Mouse (Mus musculus) yolk sac, embryonic 10.5 days (tissue): ENCODE results near the gene Dip2c.
A peak's percentile ranks its signal among the peaks of the same experiment; 100 is the strongest.

Source experiments
- DNase-seq: peaks from one replicate; pipeline ENCODE4 v3.0.0-alpha.2; 2017; ENCODE audit warnings: low spot score

Dip2c gene

GRCm38 (mm10) chr13:9667954-9668496, 391.7 kb downstream of the Dip2c start:
- DNase-seq = no peak

- no peak for DNase-seq
These were observed 392.9 kb downstream of the Dip2c start for GRCm38 (mm10) chr13:9669246-9669645.

GRCm38 (mm10) chr13:9674126-9674525, 397.8 kb downstream of the Dip2c start:
- no peak for DNase-seq

GRCm38 (mm10) chr13:9681492-9681891, 405.2 kb downstream of the Dip2c start:
- no peak for DNase-seq

- no peak for DNase-seq
These were observed 407.0 kb downstream of the Dip2c start for GRCm38 (mm10) chr13:9683280-9683679.

GRCm38 (mm10) chr13:9684153-9684923, 408.0 kb downstream of the Dip2c start:
- DNase-seq = no peak

GRCm38 (mm10) chr13:9686261-9686660, 409.9 kb downstream of the Dip2c start:
- DNase-seq = no peak

GRCm38 (mm10) chr13:9686765-9687164, 410.4 kb downstream of the Dip2c start:
- no peak for DNase-seq

- no peak for DNase-seq
These were observed 413.0 kb downstream of the Dip2c start for GRCm38 (mm10) chr13:9689366-9689765.

- DNase-seq = no peak
These were observed 416.5 kb downstream of the Dip2c start for GRCm38 (mm10) chr13:9692876-9693275.

- DNase-seq = no peak
These were observed 418.3 kb downstream of the Dip2c start for GRCm38 (mm10) chr13:9694651-9695050.

- DNase-seq = no peak
These were observed 419.1 kb downstream of the Dip2c start for GRCm38 (mm10) chr13:9695403-9695802.

- DNase-seq = no peak
These were observed 419.5 kb downstream of the Dip2c start for GRCm38 (mm10) chr13:9695809-9696208.

GRCm38 (mm10) chr13:9697340-9697739, 421.0 kb downstream of the Dip2c start:
- DNase-seq = no peak

GRCm38 (mm10) chr13:9702615-9703235, 426.4 kb downstream of the Dip2c start:
- DNase-seq = peak; percentile 45

GRCm38 (mm10) chr13:9706720-9707119, 430.4 kb downstream of the Dip2c start:
- DNase-seq = no peak

- DNase-seq = no peak
These were observed 432.3 kb downstream of the Dip2c start for GRCm38 (mm10) chr13:9708433-9709240.

- DNase-seq = no peak
These were observed 436.1 kb downstream of the Dip2c start for GRCm38 (mm10) chr13:9712409-9712808.

- DNase-seq = no peak
These were observed 436.6 kb downstream of the Dip2c start for GRCm38 (mm10) chr13:9712971-9713370.

- no peak for DNase-seq
These were observed 437.3 kb downstream of the Dip2c start for GRCm38 (mm10) chr13:9713462-9714134.

GRCm38 (mm10) chr13:9715224-9715623, 438.9 kb downstream of the Dip2c start:
- no peak for DNase-seq
